Mouse (Mus musculus) splenic B cell, adult 2 months (primary cell): ENCODE results near the gene Fryl.
A peak's percentile ranks its signal among the peaks of the same experiment; 100 is the strongest.
"Not testable (repeated sequence)": the region's sequence is repeated elsewhere in the genome, so short reads cannot be mapped to it uniquely, and the experiment has no call there.

Experiments
- DNase-seq: peaks from one replicate; pipeline ENCODE4 v3.0.0-alpha.2; 2011; ENCODE audit warnings: low read depth, low spot score
- H3K27me3 ChIP-seq: 2 replicates; pipeline ENCODE4 v1.6.1; 2012; ENCODE audit warnings: mild to moderate bottlenecking, low read length, moderate library complexity, mixed read lengths; ENCODE audit not compliant: control insufficient read depth, poor library complexity, insufficient read depth, severe bottlenecking
- H3K36me3 ChIP-seq: 2 replicates; pipeline ENCODE4 v1.6.1; 2012; ENCODE audit warnings: mild to moderate bottlenecking, low read length, moderate library complexity, mixed read lengths; ENCODE audit not compliant: control insufficient read depth, poor library complexity, insufficient read depth, severe bottlenecking

Fryl gene

GRCm38 (mm10) chr5:73006784-73007581 lies 249.4 kb downstream of the Fryl start, which contains the start of gene Slc10a4:
Slc10a4 (plus strand) TSS chr5:73006883.
- no peak for DNase-seq
- Histone ChIP-seq H3K27me3 (no peaks in the 10 kb centered on the region; the same call in 1 of the 2 replicates), H3K36me3 (no peaks in the 10 kb centered on the region)

- no peaks in the 10 kb centered on the region; the same call in 1 of the 2 replicates for H3K27me3 ChIP-seq
- no peak for DNase-seq
These were observed 252.4 kb downstream of the Fryl start for GRCm38 (mm10) chr5:73004046-73004445.

GRCm38 (mm10) chr5:72998546-72998945 lies 257.9 kb downstream of the Fryl start:
- H3K36me3 ChIP-seq, DNase-seq, H3K27me3 ChIP-seq: not testable (repeated sequence)

More at GRCm38 (mm10) chr5:73004046-73004445, 252.4 kb downstream of the Fryl start:
- no peaks in the 10 kb centered on the region for H3K36me3 ChIP-seq

- Histone ChIP-seq H3K27me3 (no peaks in the 10 kb centered on the region), H3K36me3 (no peaks in the 10 kb centered on the region)
- DNase-seq = no peak
These were observed 261.0 kb downstream of the Fryl start for GRCm38 (mm10) chr5:72995379-72995778.

- no peaks in the 10 kb centered on the region for H3K36me3 ChIP-seq
- no peak for DNase-seq
- no peaks in the 10 kb centered on the region for H3K27me3 ChIP-seq
These were observed 261.5 kb downstream of the Fryl start for GRCm38 (mm10) chr5:72994928-72995327.

- DNase-seq = no peak
- Histone ChIP-seq H3K36me3 (no peaks in the 10 kb centered on the region), H3K27me3 (no peaks in the 10 kb centered on the region)
These were observed 262.0 kb downstream of the Fryl start for GRCm38 (mm10) chr5:72994424-72994823.

GRCm38 (mm10) chr5:72992474-72992873 lies 263.9 kb downstream of the Fryl start:
- DNase-seq = no peak
- Histone ChIP-seq H3K27me3 (no peaks in the 10 kb centered on the region), H3K36me3 (no peaks in the 10 kb centered on the region)

- Histone ChIP-seq H3K27me3 (no peaks in the 10 kb centered on the region), H3K36me3 (no peaks in the 10 kb centered on the region)
- no peak for DNase-seq
These were observed 266.7 kb downstream of the Fryl start for GRCm38 (mm10) chr5:72989756-72990155.

- Histone ChIP-seq H3K36me3 (no peaks in the 10 kb centered on the region), H3K27me3 (no peaks in the 10 kb centered on the region)
- DNase-seq = no peak
These were observed 268.6 kb downstream of the Fryl start for GRCm38 (mm10) chr5:72987786-72988185.

- DNase-seq = peak; percentile 62
- Histone ChIP-seq H3K27me3 (no peaks in the 10 kb centered on the region), H3K36me3 (peaks cover 3% of the 10 kb centered on the region; the same call in 1 of the 2 replicates)
These were observed 272.3 kb downstream of the Fryl start for GRCm38 (mm10) chr5:72984091-72984490.

GRCm38 (mm10) chr5:72976539-72976938 lies 279.9 kb downstream of the Fryl start:
- H3K36me3 ChIP-seq = peaks cover 9% of the 10 kb centered on the region
- no peak for DNase-seq

GRCm38 (mm10) chr5:72975996-72976395 lies 280.4 kb downstream of the Fryl start:
- H3K36me3 ChIP-seq = peaks cover 9% of the 10 kb centered on the region
- DNase-seq = no peak
- H3K27me3 ChIP-seq = no peaks in the 10 kb centered on the region

More at GRCm38 (mm10) chr5:72976539-72976938, 279.9 kb downstream of the Fryl start:
- no peaks in the 10 kb centered on the region for H3K27me3 ChIP-seq

- no peaks in the 10 kb centered on the region for H3K27me3 ChIP-seq
- peaks cover 7% of the 10 kb centered on the region; the same call in 1 of the 2 replicates for H3K36me3 ChIP-seq
- DNase-seq = no peak
These were observed 281.8 kb downstream of the Fryl start, which contains the start of gene Gm10135 for GRCm38 (mm10) chr5:72974602-72975001. Gm10135 (minus strand) TSS chr5:72974702.

GRCm38 (mm10) chr5:72972934-72973333 lies 283.5 kb downstream of the Fryl start:
- Histone ChIP-seq H3K27me3 (no peaks in the 10 kb centered on the region), H3K36me3 (peaks cover 5% of the 10 kb centered on the region; the same call in 1 of the 2 replicates)
- DNase-seq = no peak

GRCm38 (mm10) chr5:72972435-72972834 lies 284.0 kb downstream of the Fryl start:
- no peaks in the 10 kb centered on the region for H3K27me3 ChIP-seq
- peaks cover 5% of the 10 kb centered on the region; the same call in 1 of the 2 replicates for H3K36me3 ChIP-seq
- DNase-seq = no peak
